Mouse (Mus musculus): ENCODE results near the gene Nisch. TPM values are rescaled to one million over a fixed set of nuclear protein-coding genes. Genes with fewer than 3 reads are reported as not detected.

Gene Nisch
- polyA plus RNA-seq, 1 experiment from 2014 or later: 428 TPM

- Histone ChIP-seq H3K4me1 (peaks cover 10% of the 10 kb centered on the region), H3K9me3 (replicated peaks) (no peaks in the 10 kb centered on the region), H3K4me3 (replicated peaks) (no peak overlapping the region), H3K27ac (no peak overlapping the region), H3K9ac (no peak overlapping the region), H3K4me2 (no peak overlapping the region), H3K36me3 (peaks cover 96% of the 10 kb centered on the region), H3K27me3 (no peaks in the 10 kb centered on the region)
- ATAC-seq (replicated peaks; ENCODE audit: low FRiP score): no peak
- 67% methylated on average over 16 of the region's 16 CpGs for WGBS
Measured at GRCm38 (mm10) chr14:31197547-31198516, 18.9 kb downstream of the Nisch start.

DNA sequence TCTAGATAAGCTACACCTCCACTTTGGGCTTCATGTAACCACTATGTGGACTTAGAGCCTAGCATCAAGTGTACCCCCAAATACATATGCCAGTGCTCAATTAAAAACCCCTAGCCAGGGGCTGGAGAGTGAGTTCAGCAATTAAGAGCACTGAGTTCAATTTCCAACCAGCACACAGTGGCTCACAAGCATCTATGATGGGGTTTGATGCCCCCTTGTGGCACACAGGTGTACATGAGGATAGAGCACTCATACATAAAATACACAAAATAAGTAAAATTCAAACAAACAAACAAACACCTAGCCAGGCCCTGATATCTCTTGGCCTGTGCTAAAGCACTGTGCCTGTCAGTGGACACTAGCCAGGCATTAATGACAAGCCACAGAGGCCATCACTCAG is 20.8 kb downstream of the Nisch start:
- no peak overlapping the region for H3K27ac ChIP-seq
- H3K4me3 ChIP-seq (replicated peaks): no peak overlapping the region
- H3K9me3 ChIP-seq (replicated peaks): no peaks in the 10 kb centered on the region
- no peaks in the 10 kb centered on the region for H3K27me3 ChIP-seq
- ATAC-seq (replicated peaks; ENCODE audit: low FRiP score): no peak
- H3K4me1 ChIP-seq: peaks cover 10% of the 10 kb centered on the region
- peaks cover 96% of the 10 kb centered on the region for H3K36me3 ChIP-seq
- no peak overlapping the region for H3K4me2 ChIP-seq
- H3K9ac ChIP-seq: no peak overlapping the region

- WGBS: 96% methylated on average over 4 of the region's 4 CpGs
- Histone ChIP-seq H3K9me3 (replicated peaks) (no peaks in the 10 kb centered on the region), H3K4me1 (peaks cover 10% of the 10 kb centered on the region)
Measured at GRCm38 (mm10) chr14:31195521-31195920, 21.2 kb downstream of the Nisch start.

GRCm38 (mm10) chr14:31194891-31195513 is 21.7 kb downstream of the Nisch start:
- Histone ChIP-seq H3K4me2 (no peak overlapping the region), H3K27me3 (no peaks in the 10 kb centered on the region), H3K4me3 (replicated peaks) (no peak overlapping the region), H3K4me1 (peaks cover 10% of the 10 kb centered on the region), H3K36me3 (peaks cover 96% of the 10 kb centered on the region), H3K9ac (no peak overlapping the region), H3K27ac (no peak overlapping the region; the same call in 1 of the 2 replicates), H3K9me3 (replicated peaks) (no peaks in the 10 kb centered on the region)
- WGBS: 59% methylated on average over 14 of the region's 14 CpGs
- no peak for ATAC-seq (replicated peaks; ENCODE audit: low FRiP score)

More at GRCm38 (mm10) chr14:31195521-31195920, 21.2 kb downstream of the Nisch start:
- Histone ChIP-seq H3K4me3 (replicated peaks) (no peak overlapping the region), H3K36me3 (peaks cover 96% of the 10 kb centered on the region), H3K27me3 (no peaks in the 10 kb centered on the region), H3K27ac (no peak overlapping the region), H3K9ac (no peak overlapping the region), H3K4me2 (no peak overlapping the region)
- no peak for ATAC-seq (replicated peaks; ENCODE audit: low FRiP score)

DNA sequence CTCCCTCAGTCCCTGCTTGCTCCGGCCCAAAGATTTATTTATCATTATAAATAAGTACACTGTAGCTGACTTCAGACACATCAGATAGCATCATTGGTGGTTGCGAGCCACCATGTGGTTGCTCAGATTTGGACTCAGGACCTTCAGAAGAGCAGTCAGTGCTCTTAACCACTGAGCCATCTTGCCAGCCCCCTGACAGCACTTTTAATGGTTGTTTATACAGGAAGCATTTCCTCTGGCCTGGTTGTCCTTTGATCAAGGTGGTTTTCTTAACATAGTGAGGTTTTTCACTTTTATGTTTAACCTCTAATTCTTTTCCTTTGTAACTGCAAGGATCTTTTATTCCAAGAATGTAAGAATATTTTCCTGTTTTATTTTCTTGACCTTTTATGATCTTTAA is 22.3 kb downstream of the Nisch start:
- peaks cover 96% of the 10 kb centered on the region for H3K36me3 ChIP-seq
- no peaks in the 10 kb centered on the region for H3K27me3 ChIP-seq
- H3K4me2 ChIP-seq: no peak overlapping the region
- peaks cover 10% of the 10 kb centered on the region for H3K4me1 ChIP-seq
- ATAC-seq (replicated peaks; ENCODE audit: low FRiP score): no peak
- no peak overlapping the region for H3K9ac ChIP-seq
- no peaks in the 10 kb centered on the region for H3K9me3 ChIP-seq (replicated peaks)
- WGBS: 81% methylated on average over 2 of the region's 2 CpGs
- H3K27ac ChIP-seq: no peak overlapping the region
- H3K4me3 ChIP-seq (replicated peaks): no peak overlapping the region

DNA sequence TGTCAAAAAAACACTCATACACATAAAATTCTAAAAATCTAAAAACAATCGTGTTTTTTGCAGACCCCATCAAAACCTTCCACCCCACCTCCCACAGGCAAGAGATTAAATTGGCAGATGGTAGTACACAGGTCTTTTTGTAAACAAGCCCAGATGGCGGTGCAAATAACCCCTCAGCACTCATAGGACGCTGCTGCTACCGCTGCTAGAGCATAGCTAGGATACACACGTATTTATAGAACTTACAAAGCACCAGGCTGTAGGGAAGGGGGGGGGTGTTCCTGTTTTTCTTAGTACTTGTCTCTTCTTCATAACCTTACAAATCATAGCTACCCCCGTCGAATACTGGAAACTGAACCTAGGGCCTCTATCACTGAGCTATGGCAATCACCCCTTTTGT is 23.0 kb downstream of the Nisch start:
- Histone ChIP-seq H3K9ac (no peak overlapping the region), H3K27ac (no peak overlapping the region)
- 85% methylated on average over 7 of the region's 7 CpGs for WGBS

GRCm38 (mm10) chr14:31191936-31192335 is 24.8 kb downstream of the Nisch start:
- peaks cover 6% of the 10 kb centered on the region; the same call in 1 of the 2 replicates for H3K4me1 ChIP-seq
- no peak overlapping the region for H3K4me3 ChIP-seq (replicated peaks)
- no peak overlapping the region for H3K4me2 ChIP-seq
- H3K27me3 ChIP-seq: no peaks in the 10 kb centered on the region
- H3K27ac ChIP-seq: no peak overlapping the region
- H3K36me3 ChIP-seq: peaks cover 97% of the 10 kb centered on the region
- no peak for ATAC-seq (replicated peaks; ENCODE audit: low FRiP score)
- WGBS: 80% methylated on average over 2 of the region's 2 CpGs
- no peaks in the 10 kb centered on the region for H3K9me3 ChIP-seq (replicated peaks)
- H3K9ac ChIP-seq: no peak overlapping the region

More for the DNA sequence above, 23.0 kb downstream of the Nisch start:
- Histone ChIP-seq H3K36me3 (peaks cover 96% of the 10 kb centered on the region), H3K4me1 (peaks cover 10% of the 10 kb centered on the region), H3K9me3 (replicated peaks) (no peaks in the 10 kb centered on the region), H3K27me3 (no peaks in the 10 kb centered on the region), H3K4me2 (no peak overlapping the region), H3K4me3 (replicated peaks) (no peak overlapping the region)
- no peak for ATAC-seq (replicated peaks; ENCODE audit: low FRiP score)

- H3K4me3 ChIP-seq (replicated peaks): no peak overlapping the region
- no peak for ATAC-seq (replicated peaks; ENCODE audit: low FRiP score)
- no peaks in the 10 kb centered on the region for H3K9me3 ChIP-seq (replicated peaks)
- H3K4me2 ChIP-seq: no peak overlapping the region
- WGBS: 96% methylated on average over 3 of the region's 3 CpGs
- H3K9ac ChIP-seq: no peak overlapping the region
- H3K36me3 ChIP-seq: peaks cover 100% of the 10 kb centered on the region
- H3K27me3 ChIP-seq: no peaks in the 10 kb centered on the region
- H3K27ac ChIP-seq: no peak overlapping the region
- peaks cover 4% of the 10 kb centered on the region; the same call in 1 of the 2 replicates for H3K4me1 ChIP-seq
Measured at GRCm38 (mm10) chr14:31189348-31189747, 27.4 kb downstream of the Nisch start.

GRCm38 (mm10) chr14:31188771-31189181 is 28.0 kb downstream of the Nisch start:
- 80% methylated on average over 6 of the region's 6 CpGs for WGBS
- no peak overlapping the region for H3K27ac ChIP-seq

DNA sequence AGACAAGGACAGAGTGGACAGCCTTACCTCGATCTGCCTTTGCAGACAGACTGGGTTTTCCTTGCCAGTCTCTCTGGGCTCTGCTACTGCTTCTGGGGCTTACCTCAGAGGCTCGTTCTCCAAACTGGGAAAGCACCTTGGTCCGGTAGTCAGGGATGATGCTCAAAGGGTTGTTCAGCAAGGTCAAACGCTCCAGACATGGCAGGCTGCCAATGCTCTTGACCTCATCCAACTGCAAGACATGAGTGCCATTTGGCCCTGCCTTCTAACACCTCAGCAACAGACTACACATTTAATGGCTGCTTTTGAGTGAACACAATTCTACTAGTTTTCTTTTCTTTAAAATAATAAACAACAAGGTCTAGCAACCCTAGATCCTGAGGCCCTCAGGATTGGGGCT is 30.1 kb downstream of the Nisch start:
- no peak for ATAC-seq (replicated peaks; ENCODE audit: low FRiP score)
- peaks cover 100% of the 10 kb centered on the region for H3K36me3 ChIP-seq
- peaks cover 10% of the 10 kb centered on the region; the same call in 1 of the 2 replicates for H3K4me1 ChIP-seq
- H3K4me2 ChIP-seq: no peak overlapping the region
- H3K9me3 ChIP-seq (replicated peaks): no peaks in the 10 kb centered on the region
- H3K9ac ChIP-seq: no peak overlapping the region
- no peak overlapping the region for H3K27ac ChIP-seq
- no peak overlapping the region for H3K4me3 ChIP-seq (replicated peaks)
- WGBS: 74% methylated on average over 4 of the region's 4 CpGs
- H3K27me3 ChIP-seq: no peaks in the 10 kb centered on the region

More at GRCm38 (mm10) chr14:31188771-31189181, 28.0 kb downstream of the Nisch start:
- no peak overlapping the region for H3K4me3 ChIP-seq (replicated peaks)
- peaks cover 4% of the 10 kb centered on the region; the same call in 1 of the 2 replicates for H3K4me1 ChIP-seq
- no peaks in the 10 kb centered on the region for H3K27me3 ChIP-seq
- no peaks in the 10 kb centered on the region for H3K9me3 ChIP-seq (replicated peaks)
- ATAC-seq (replicated peaks; ENCODE audit: low FRiP score): no peak
- H3K4me2 ChIP-seq: no peak overlapping the region
- H3K9ac ChIP-seq: no peak overlapping the region
- peaks cover 100% of the 10 kb centered on the region for H3K36me3 ChIP-seq

DNA sequence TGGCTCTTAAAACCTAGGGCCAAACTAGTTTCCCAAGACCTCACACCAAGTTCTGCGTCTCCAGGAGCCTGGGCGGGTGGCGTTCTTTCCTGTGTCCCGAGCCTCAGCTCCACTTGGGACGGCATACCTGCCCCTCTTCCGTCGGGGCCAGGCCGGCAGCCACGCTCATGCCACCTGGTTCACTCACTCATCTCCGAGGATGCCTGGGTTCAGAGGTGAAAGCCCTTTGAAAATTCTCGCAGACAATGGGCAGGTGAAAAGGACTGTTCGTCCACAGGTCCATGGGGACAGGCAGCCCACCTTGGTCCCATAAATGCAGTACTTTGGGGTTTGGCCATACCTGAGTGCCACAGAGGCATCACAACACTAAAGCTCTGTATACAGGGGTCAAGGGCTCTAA is 32.6 kb downstream of the Nisch start:
- H3K27ac ChIP-seq: no peak overlapping the region
- no peaks in the 10 kb centered on the region for H3K9me3 ChIP-seq (replicated peaks)
- H3K4me1 ChIP-seq: peaks cover 10% of the 10 kb centered on the region; the same call in 1 of the 2 replicates
- peaks cover 100% of the 10 kb centered on the region for H3K36me3 ChIP-seq
- ATAC-seq (replicated peaks; ENCODE audit: low FRiP score): no peak
- no peak overlapping the region for H3K4me3 ChIP-seq (replicated peaks)
- H3K9ac ChIP-seq: no peak overlapping the region
- no peaks in the 10 kb centered on the region for H3K27me3 ChIP-seq
- 92% methylated on average over 12 of the region's 12 CpGs for WGBS
- H3K4me2 ChIP-seq: no peak overlapping the region

DNA sequence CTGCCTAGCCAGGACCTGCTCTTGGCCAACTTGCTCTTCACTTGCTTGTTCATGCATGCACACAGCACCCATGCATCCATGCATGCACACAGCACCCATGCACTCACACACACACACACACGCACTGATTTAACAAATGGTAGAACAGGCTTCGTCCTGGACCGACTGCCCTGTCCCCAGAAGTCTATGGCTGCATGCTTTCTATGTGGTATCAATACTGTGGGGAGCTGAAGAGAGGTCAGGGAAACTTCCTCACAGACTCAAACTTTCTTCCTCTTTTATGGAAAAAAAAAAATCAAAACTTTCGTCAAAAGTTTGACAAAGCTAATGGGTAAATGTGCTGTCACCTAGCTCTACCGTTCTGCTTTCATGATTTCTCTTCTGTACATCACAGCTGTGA is 33.2 kb downstream of the Nisch start:
- peaks cover 100% of the 10 kb centered on the region for H3K36me3 ChIP-seq
- H3K27me3 ChIP-seq: no peaks in the 10 kb centered on the region
- no peak overlapping the region for H3K9ac ChIP-seq
- 83% methylated on average over 5 of the region's 5 CpGs for WGBS
- H3K4me1 ChIP-seq: peaks cover 10% of the 10 kb centered on the region; the same call in 1 of the 2 replicates
- H3K4me3 ChIP-seq (replicated peaks): no peak overlapping the region
- no peak overlapping the region for H3K4me2 ChIP-seq
- no peaks in the 10 kb centered on the region for H3K9me3 ChIP-seq (replicated peaks)
- ATAC-seq (replicated peaks; ENCODE audit: low FRiP score): no peak
- H3K27ac ChIP-seq: peak overlapping the region; percentile 18
